Mouse (Mus musculus) fat pad, adult 2 months (tissue): ENCODE measurements around the gene Rfc5.

Source experiments
- DNase-seq: peaks from one replicate; pipeline ENCODE4 v3.0.0-alpha.2; 2011; ENCODE audit warnings: low read depth, low spot score; ENCODE audit errors: extremely low read depth

The Rfc5 gene

DNA sequence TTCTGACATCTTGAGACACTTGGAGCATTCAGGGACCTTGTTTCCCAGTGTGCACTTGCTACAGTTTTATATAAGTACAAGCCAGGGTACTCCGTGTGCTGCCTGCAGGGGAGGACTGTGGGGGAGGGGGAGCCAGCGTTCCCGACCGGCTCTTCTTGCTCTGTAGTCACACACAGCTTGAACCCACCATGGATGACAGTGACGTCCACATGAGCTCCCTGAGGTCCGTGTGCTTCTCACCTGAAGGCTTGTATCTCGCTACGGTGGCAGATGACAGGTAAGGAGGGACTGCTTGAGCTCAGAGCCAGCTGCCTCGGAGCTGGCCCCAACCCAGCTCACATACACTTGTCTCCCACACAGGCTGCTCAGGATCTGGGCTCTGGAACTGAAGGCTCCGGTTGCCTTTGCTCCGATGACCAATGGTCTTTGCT, 12.5 kb downstream of the Rfc5 start:
- no peak for DNase-seq

GRCm38 (mm10) chr5:117374372-117375049, 14.3 kb downstream of the Rfc5 start:
- no peak for DNase-seq

DNA sequence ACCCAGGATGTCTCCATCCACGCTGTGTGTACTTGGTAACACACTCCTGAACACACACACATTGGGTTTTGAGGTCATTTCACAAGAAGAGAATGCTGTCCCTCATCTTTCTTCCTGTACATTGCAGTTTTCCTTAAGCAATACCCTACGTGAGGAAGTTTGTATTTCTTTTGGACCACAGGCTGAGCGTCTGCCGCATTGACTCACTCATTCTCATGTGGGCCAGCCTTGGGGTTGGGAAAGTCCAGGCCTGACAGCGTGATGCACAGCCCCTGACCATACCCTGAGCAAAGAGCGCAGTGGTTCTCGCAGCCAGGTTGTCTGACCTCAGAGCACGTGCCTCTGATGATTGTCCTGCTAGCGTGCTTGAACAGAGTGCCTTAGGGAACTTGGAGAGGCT, 15.4 kb downstream of the Rfc5 start:
- no peak for DNase-seq

GRCm38 (mm10) chr5:117370592-117370991, 18.3 kb downstream of the Rfc5 start:
- no peak for DNase-seq

DNA sequence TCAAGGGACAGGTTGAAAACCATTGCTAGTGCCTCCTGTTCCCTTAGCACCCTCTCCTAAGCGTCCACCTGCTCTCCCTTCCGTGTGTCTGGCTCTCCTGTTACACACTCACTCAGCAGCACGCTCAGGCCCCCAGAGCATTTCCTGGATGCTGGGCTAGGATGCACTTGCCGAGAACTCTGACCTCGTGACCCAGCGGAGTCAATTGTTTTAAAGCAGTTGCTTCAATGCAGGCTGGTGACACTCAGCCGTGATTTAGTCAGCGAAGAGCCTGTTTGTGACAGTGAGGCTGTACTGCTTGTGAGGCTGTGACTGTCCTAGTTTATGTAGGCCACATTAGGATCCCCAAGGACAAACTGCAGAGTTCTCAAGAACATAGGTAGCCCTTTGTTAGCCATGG, 21.6 kb downstream of the Rfc5 start:
- DNase-seq: no peak

GRCm38 (mm10) chr5:117365904-117366561, 22.8 kb downstream of the Rfc5 start:
- DNase-seq: no peak

DNA sequence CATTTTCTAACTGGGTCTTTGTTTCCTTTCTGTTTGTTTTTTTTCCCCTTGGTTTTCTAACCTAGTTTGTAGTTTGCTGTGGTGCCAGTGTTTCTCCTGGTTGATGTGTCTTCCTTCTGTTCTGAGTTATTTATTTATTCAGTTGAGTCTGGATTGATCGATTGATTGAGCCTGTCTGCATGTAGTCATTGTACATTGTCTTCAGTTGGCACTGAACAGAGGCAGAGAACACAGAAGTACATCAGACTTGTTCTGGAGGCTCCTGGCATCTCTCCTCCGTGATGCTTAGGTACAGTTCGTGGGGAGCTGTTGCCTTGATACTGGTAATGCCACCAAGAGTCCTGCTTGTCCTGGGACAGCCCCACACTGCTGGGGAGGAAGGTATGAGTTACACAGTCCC, 24.0 kb downstream of the Rfc5 start:
- no peak for DNase-seq

DNA sequence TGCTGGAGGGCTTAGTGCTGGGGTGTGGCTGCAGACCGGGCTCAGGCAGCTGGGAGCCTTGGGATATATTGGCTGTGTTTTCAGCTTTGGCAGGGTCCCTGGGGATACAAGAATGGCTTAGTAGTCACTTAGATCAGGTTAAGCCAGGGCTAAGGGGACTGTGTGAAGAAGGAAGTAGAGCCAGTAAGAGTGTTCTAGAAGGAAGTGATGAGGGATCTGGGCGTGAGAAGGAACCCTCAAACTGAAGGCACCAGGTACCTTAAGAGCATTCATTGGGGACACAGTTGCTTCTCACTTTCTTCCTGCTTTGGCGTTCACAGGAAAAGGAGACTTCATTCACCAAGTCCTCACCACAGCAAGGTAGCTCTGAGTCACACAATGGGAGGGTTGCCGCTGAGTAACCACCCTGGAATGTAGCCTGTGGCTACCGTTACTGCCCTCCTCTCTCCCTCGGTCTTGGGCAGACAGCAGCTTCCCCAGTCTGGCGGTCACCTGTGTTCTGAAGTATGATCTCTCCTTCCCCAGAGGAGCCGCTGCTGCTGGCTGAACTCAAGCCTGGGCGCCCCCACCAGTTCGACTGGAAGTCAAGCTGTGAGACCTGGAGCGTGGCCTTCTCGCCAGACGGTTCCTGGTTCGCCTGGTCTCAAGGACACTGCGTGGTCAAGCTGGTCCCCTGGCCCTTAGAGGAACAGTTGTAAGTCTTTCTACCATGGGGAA, 25.6 kb downstream of the Rfc5 start:
- DNase-seq: no peak

- peak; percentile 55 for DNase-seq
Observed at GRCm38 (mm10) chr5:117361590-117361989, 27.3 kb downstream of the Rfc5 start.

DNA sequence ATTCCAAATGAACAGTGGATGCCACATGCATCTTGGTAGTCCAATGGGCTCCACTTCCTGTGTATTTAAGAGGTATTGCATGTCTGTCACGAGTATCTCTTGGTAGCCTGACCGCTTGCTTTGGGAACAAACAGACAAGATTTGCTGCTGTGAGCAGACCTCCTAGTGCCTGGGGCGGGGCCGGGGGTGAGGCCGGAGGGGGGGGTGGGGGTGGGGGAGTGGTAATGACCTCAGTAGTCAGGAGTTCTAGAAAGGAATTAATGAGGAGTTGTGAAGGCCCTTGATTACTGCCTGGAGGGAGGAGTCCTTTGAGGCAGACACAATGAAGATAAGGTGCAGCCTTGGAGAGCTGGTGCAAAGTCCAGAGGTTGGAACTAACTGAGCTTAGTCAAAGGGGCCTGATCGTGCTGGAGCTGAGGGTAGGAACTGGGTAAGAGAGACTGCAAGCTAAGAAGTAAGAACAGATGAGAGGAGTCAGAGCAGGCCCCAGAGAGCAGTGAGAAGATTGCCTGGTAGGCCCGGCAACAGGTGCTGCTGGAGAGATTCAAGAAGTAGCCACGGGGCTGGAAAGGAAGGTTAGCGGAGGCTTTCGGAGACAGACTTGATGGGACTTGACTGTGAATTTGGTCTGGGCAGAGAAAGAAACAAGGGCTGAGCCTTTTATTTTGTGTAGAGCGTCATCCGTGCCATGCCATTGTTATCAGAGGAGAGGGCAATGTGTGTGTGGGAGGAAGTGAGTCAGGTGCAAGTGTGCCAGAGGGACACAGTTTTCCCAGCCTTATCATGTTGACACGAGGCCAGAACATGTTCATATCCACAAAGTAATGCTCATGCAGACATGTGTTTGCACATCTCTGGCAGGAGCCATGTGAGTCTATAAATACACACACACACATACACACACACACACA, 28.0 kb downstream of the Rfc5 start:
- peak; percentile 50 for DNase-seq

GRCm38 (mm10) chr5:117360228-117360515, 28.7 kb downstream of the Rfc5 start:
- DNase-seq: no peak

DNA sequence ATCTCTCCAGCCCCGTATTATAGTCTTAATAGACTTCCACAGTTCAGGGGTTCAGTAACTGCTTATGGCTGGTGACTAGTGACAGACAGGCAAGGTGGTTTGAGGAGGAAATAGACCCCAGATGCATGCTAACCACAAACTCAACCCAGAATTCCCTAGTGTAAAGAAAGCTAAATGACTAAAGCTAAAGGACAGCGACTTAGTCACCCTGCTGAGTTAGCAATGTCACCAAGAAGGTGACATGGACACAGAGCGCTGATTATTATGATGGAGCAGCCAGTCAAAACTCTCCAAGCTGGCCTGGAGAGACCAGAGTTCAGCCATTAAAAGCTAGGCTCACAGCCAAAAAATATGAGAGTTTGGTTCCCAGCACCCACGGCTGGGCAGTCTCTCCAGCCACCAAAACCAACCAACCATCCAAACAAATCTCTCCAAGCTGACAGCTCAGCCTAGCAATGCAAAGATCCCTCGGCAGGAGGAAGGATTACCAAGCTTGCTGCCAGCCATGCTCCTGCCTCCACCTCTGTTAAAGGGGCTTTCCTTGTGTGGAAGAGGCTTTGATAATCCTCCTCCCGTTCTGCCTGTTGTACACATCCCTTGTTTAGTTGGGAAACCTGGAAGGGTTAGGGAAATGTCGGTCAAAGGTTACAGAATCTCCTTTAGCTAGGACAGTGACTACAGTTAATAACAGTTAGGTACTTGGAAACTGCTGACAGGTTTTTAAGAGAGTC, 29.2 kb downstream of the Rfc5 start:
- DNase-seq: no peak

DNA sequence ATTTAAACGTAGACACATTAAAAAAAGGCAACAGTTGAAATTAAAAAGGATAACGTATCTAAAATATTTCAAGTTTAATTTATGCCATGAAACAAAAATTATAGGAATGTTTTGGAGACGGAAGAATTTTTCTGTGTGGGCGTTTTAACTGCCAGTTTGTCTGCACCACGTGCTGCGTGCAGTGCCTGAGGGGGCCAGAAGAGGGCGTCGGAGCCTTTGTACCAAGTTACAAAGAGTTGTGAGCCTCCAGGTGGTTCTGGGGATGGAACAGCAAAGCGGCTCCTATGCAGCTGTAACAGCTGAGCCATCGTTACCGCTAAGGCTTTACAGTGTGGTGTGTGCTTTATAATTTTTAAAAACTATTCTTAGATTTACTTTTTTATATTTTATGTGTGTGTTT, 30.1 kb downstream of the Rfc5 start:
- DNase-seq: no peak

DNA sequence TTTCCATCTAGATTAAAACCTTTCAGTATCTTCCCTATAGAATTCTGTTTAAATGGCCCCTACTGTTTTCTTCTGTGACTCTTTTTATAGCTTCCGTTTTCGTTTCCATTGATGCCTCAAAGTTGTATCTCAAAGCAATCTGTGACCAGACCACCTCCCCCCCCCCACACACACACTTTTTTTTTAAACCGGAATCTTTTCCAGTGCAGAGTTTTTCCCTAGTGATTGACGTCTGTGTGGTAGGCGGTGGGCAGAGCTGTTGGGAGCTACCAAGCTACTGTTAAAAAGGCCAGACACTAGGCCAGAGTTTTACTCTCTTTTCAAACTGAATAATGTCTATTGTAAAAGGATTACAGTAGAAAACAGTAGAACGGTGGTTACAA, 30.6 kb downstream of the Rfc5 start:
- no peak for DNase-seq

GRCm38 (mm10) chr5:117357478-117358247, 31.2 kb downstream of the Rfc5 start:
- no peak for DNase-seq

- DNase-seq: no peak
Observed at GRCm38 (mm10) chr5:117357129-117357477, 31.7 kb downstream of the Rfc5 start, which contains the start of gene Wsb2. Gene Wsb2 (plus strand): TSS chr5:117357304.

GRCm38 (mm10) chr5:117356365-117357128, 32.3 kb downstream of the Rfc5 start:
- no peak for DNase-seq

GRCm38 (mm10) chr5:117355648-117356303, 33.1 kb downstream of the Rfc5 start:
- DNase-seq: no peak

DNA sequence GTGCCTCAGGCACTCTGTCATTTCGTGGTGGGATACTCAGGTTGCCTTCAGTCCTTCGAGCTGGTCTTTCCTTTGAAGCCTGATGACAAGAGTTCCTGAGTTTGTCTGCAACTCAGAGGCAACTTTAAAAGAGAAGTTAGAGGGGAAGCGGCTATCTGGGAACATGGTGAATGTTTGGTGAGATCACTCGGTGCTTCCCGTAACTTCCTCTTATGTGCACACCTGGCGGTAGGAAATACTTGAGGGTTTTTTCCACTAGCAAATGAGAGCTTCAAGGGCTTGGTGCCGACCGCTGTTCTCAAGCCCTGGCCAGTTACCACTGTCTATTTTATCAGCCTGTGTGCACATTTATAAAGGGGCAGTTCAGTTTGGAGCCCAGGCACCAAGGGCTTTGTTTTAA, 34.7 kb downstream of the Rfc5 start:
- no peak for DNase-seq
